Mouse (Mus musculus) layer of hippocampus, postnatal 25 days (tissue): ENCODE results near the gene Gmnc. TPM values are rescaled to one million over a fixed set of nuclear protein-coding genes. Genes with fewer than 3 reads are reported as not detected.

Experiments
- DNase-seq, 2 experiments: peaks; one replicate each; pipeline ENCODE4 v3.0.0; 2022; ENCODE audit warnings: mixed read lengths in 2 of 2, low spot score in 1 of 2; ENCODE audit errors: extremely low spot score in 1 of 2
- total RNA-seq, 2 experiments: library from RNA; stranded (reverse); gene quantifications; 2 replicates each; pipeline ENCODE4 v1.2.3; 2021

Gene Gmnc
- 1 to 10 TPM; 2.2 to 3.4 TPM for total RNA-seq

GRCm38 (mm10) chr16:26991477-26992300 is at the start of gene Gmnc:
Gene Gmnc (minus strand): TSS chr16:26991652.
- DNase-seq, result no peak

DNA sequence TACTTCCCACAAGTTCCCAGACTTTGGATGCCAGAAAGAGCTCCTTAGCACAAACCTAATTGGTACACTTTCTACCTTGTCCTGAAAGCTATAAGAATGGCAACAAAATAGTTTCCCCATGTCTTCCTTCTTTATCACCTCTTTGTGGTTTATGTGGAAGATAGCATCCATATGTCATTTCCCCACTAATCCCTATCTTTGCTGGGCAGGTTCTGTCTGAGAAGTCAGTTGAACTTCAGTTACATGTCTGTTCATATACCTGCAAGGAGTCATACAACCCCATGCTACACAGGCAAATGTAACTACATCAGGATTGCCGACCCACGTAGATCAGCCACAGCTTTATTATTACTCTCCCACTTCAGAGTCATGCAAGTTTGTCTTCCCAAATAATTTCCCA is 35.8 kb upstream of the Gmnc start:
- no peak for DNase-seq

DNA sequence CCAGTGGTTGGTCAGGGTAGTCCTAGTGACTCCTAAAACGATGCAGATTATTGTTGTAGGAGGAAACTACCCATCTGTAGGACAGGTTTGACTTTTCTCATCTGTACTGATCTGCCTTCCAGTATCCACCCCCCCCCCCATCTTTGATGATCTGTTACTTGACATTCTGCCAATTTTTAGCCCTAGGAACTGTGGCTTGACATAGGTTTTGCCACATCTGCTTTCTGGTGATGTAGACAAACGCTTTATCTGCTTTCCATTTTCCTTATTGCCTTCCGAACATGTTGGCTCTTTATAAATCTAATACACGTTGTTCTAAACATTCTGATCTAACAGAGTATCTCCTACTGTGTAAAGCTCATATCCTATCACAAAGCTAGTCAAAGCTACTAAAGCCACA is 34.8 kb upstream of the Gmnc start:
- DNase-seq, result no peak

- DNase-seq, result no peak
Observed at GRCm38 (mm10) chr16:27022746-27023145, 31.3 kb upstream of the Gmnc start.

- DNase-seq, result no peak
Observed at GRCm38 (mm10) chr16:27017309-27017708, 25.9 kb upstream of the Gmnc start.

DNA sequence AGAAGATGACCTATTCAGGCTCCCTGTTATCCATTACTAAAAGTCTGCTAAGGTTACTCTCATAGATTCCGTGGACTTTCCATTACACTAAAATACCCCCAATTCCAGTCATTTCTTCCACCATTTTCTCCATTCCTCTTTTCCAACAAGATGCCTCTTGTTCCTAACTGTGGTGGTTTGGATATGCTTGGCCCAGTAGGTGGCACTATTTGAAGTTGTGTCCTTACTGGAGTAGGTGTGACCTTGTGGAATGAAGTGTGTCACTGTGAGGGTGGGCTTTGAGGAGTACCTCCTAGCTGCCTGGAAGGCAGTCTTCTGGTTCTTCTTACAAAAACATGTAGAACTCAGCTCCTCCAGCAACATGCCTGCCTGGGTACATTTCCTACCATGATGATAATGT is 11.3 kb upstream of the Gmnc start:
- no peak for DNase-seq

- no peak for DNase-seq
Observed at GRCm38 (mm10) chr16:26999563-26999962, 8.1 kb upstream of the Gmnc start.

- peak in 1 of 2 experiments; percentile 14 for DNase-seq
Observed at GRCm38 (mm10) chr16:26989415-26990315, 1.8 kb downstream of the Gmnc start.

DNA sequence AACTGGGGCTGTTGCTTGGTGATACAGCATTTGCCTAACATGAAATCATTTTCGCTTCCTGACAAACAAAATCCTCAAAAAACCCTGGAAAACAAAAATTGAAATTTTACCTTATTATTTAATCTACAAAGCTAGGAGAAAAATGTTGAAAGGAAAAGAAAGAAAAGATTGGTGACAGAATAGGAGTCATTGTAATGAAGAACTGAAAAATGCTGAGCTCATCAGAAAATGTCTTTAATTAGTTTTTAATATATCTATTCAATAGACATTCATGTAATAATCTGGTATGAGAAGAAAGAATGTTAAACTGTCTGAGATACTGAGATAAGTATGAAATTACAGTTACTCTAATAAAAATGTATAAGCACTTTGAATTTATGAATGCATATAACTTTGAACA is 3.3 kb downstream of the Gmnc start:
- no peak for DNase-seq

- DNase-seq, result no peak
Observed at GRCm38 (mm10) chr16:26985796-26986195, 5.7 kb downstream of the Gmnc start.

DNA sequence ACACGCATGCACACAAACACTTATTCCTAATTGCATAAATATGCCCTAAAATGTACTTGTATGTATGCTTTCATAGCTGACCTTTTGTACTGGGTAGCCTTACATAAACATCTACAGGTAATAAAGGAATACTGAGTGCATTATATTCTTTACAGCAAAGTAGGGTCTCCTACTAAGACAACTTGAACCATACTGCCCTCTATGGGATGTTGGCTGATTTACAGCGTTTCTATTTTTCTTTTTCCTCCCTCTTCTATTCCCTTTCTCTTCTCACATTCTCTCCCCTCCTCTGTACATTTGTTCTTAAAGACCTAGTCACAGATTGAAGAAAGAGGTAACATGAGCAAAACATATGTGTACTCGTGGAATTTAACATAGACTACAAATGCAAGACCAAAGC is 9.3 kb downstream of the Gmnc start:
- DNase-seq, result no peak

GRCm38 (mm10) chr16:26967967-26968366 is 23.5 kb downstream of the Gmnc start:
- DNase-seq, result peak in 1 of 2 experiments; percentile 13

GRCm38 (mm10) chr16:26966830-26967229 is 24.6 kb downstream of the Gmnc start:
- DNase-seq, result no peak

GRCm38 (mm10) chr16:26961971-26962370 is 29.5 kb downstream of the Gmnc start:
- no peak for DNase-seq

GRCm38 (mm10) chr16:26951601-26952000 is 39.9 kb downstream of the Gmnc start:
- no peak for DNase-seq

GRCm38 (mm10) chr16:26950209-26950608 is 41.2 kb downstream of the Gmnc start:
- no peak for DNase-seq

DNA sequence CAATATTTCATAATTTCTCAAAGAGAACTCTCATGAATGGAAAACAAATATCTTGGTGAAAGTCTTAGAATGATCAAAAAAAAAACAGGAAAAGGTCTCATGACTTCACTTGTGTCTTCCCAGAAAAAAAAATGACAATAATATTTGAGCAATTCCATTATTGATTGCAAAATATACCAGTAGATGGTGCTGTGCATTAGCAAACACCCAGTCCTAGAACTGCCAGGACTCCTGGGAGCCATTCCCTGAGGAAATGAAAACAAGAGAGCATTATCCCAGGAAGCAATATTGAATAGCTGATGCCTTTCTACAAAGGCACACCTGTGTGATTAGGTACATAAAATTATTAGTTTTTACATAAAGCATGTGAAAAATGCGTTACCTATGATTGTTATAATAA is 87.5 kb downstream of the Gmnc start:
- no peak for DNase-seq

GRCm38 (mm10) chr16:26901471-26901870 is 90.0 kb downstream of the Gmnc start:
- peak in 1 of 2 experiments; percentile 16 for DNase-seq

DNA sequence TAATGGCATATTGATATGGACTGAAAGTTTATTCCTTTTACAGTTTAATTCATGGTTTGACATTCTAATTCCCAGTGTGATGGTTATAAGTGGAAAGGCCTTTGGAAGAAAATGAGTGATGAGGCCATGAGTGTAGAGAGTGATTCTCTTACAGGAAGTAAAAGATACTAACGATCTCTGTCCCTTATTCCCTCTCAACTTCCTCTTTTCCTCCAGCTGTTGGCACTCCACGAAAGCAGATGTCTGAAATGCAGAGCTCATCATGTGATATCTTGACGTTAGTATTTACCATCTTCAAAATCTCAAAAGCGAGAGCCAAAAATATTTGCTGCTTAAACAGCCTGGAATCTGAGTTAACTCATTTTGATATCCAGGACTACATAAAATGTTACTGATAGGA is 105.1 kb downstream of the Gmnc start:
- no peak for DNase-seq

- DNase-seq, result no peak
Observed at GRCm38 (mm10) chr16:26876885-26877284, 114.6 kb downstream of the Gmnc start.
